Mouse (Mus musculus) neural tube, embryonic 12.5 days (tissue): Measurements from ENCODE around the gene Serinc3. TPM values are rescaled to one million over a fixed set of nuclear protein-coding genes. Genes with fewer than 3 reads are reported as not detected.
"Not testable (repeated sequence)": the region's sequence is repeated elsewhere in the genome, so short reads cannot be mapped to it uniquely, and the experiment has no call there.

ENCODE experiments used
- ATAC-seq: fragments of 200-750 bp; cut with Nextera tagmentation; 2 replicates; pipeline ENCODE4 v1.8.0; 2017; ENCODE audit warnings: low read depth, mild to moderate bottlenecking, moderate TSS enrichment, moderate library complexity; ENCODE audit not compliant: low FRiP score
- H3K27ac ChIP-seq: fragments of 300-500 bp; sonication (generic); 2 replicates; pipeline ENCODE4 v1.5.1; 2016
- H3K27me3 ChIP-seq: fragments of 300-500 bp; sonication (generic); replicated peaks from 2 replicates; pipeline ENCODE4 v1.6.1; 2016; ENCODE audit warnings: mild to moderate bottlenecking
- H3K36me3 ChIP-seq: fragments of 300-500 bp; sonication (generic); 2 replicates; pipeline ENCODE4 v1.6.1; 2016; ENCODE audit warnings: mild to moderate bottlenecking
- H3K4me1 ChIP-seq: fragments of 300-500 bp; sonication (generic); 2 replicates; pipeline ENCODE4 v1.6.1; 2016
- H3K4me2 ChIP-seq: fragments of 300-500 bp; sonication (generic); replicated peaks from 2 replicates; pipeline ENCODE4 v1.6.1; 2016; ENCODE audit warnings: mild to moderate bottlenecking
- H3K4me3 ChIP-seq: fragments of 300-500 bp; sonication (generic); 2 replicates; pipeline ENCODE4 v1.5.1; 2016
- H3K9ac ChIP-seq: fragments of 300-500 bp; sonication (generic); 2 replicates; pipeline ENCODE4 v1.6.1; 2016; ENCODE audit warnings: mild to moderate bottlenecking
- H3K9me3 ChIP-seq: fragments of 300-500 bp; sonication (generic); 2 replicates; pipeline ENCODE4 v1.6.1; 2016; ENCODE audit warnings: mild to moderate bottlenecking
- WGBS: fragments of 180-500 bp; shearing (Covaris S2); methylation state at CpG from one replicate; pipeline ENCODE4 v1.1.7; 2016; 5-methylcytosine and 5-hydroxymethylcytosine counted together
- polyA plus RNA-seq: library from polyadenylated mRNA; unstranded; fragments of >200 nt; fragmentation: Nextera tagmentation; extraction: Ambion mirVana; gene quantifications from 2 replicates; pipeline ENCODE4 v1.2.1, GENCODE M21; 2016

Serinc3 gene
- polyA plus RNA-seq, 1 experiment from 2014 or later, result 41.2 TPM

DNA sequence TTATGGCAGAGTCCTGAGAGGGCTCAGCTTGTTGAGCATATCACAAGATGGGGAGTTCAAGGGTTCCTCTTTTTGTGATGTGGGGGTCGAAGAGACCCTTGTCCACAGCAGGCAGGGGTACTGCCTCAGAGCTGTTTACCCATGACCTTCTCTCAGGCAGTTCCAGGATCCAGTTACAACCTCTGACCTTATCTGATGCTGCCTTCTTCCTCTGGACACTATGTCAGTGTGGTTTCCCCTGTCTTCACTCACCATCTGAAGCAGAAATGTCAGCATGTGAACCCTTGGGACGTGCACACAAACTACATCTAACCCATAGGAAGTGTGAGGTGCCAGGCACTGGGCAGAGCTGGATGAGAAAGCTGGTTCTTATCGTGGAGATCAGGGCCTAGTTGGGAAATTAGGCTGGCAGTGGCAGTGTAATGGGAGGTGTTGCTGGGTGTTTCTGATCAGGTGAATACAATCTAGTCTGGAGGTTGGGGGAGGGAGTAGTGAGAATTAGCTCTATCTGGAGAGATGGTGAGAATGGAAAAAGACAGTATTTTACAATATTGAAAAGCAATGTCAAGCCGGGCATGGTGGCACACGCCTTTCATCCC, 15.3 kb upstream of the Serinc3 start:
- no peak overlapping the region for H3K9ac ChIP-seq

DNA sequence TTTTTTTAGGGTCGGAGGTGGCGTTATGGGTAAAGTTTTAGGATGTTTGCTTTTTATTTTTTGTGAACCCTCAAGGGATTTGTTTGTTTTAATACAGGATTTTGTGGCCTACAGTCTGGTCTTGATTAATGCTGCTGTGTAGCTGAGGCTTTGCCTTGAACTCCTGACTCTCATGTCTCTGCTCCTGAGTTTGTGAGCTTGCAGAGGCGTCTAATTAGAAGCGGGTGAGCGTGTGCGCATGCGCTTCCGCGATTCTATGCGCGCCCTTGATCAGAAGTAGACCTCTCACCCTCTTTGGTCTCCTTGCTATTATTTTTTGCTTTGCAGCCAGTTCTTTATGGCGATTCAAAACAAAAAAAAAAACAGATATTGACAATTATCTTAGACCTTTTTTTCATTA, 14.5 kb upstream of the Serinc3 start:
- 85% methylated on average over 12 of the region's 12 CpGs for WGBS
- ATAC-seq, result no peak

More for the DNA sequence above, 15.3 kb upstream of the Serinc3 start:
- Histone ChIP-seq H3K36me3 (no peaks in the 10 kb centered on the region), H3K27me3 (no peaks in the 10 kb centered on the region), H3K4me3 (no peak overlapping the region), H3K27ac (no peak overlapping the region), H3K4me1 (peaks cover 17% of the 10 kb centered on the region), H3K9me3 (no peaks in the 10 kb centered on the region), H3K4me2 (no peak overlapping the region)
- WGBS, result 87% methylated on average over 5 of the region's 5 CpGs
- ATAC-seq, result no peak

DNA sequence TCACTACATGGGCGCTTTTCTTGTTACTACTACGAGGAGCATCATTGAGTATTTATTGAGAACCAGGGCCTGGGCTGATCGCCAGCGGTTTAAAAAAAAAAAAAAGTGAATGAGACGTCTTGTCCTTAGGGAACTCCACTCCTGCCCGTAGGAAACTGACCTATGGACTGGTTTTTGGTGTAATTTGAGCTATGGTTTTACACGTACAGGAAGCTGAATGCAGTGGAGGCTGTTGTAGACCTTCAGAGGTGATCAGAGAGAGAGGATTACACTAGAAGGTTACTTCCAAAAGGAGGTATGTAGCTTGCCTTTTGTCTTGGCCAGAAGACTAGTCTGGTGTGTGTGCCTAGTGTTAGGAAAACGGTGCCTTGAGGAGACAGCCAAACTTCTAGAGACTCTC, 14.0 kb upstream of the Serinc3 start:
- Histone ChIP-seq H3K4me3 (peak overlapping the region; percentile 82), H3K27me3 (no peaks in the 10 kb centered on the region), H3K9me3 (no peaks in the 10 kb centered on the region), H3K36me3 (no peaks in the 10 kb centered on the region), H3K9ac (peak overlapping the region; percentile 78; the same call in 1 of the 2 replicates), H3K4me1 (peaks cover 17% of the 10 kb centered on the region), H3K4me2 (peak overlapping the region; percentile 59), H3K27ac (no peak overlapping the region)
- no peak for ATAC-seq
- WGBS, result under 1% methylated on average over 8 of the region's 8 CpGs

More for the DNA sequence above, 14.5 kb upstream of the Serinc3 start:
- Histone ChIP-seq H3K4me1 (peaks cover 17% of the 10 kb centered on the region), H3K27me3 (no peaks in the 10 kb centered on the region), H3K9me3 (no peaks in the 10 kb centered on the region), H3K4me3 (peak overlapping the region; percentile 82; the same call in 1 of the 2 replicates), H3K36me3 (no peaks in the 10 kb centered on the region), H3K4me2 (peak overlapping the region; percentile 59), H3K27ac (no peak overlapping the region), H3K9ac (no peak overlapping the region)

DNA sequence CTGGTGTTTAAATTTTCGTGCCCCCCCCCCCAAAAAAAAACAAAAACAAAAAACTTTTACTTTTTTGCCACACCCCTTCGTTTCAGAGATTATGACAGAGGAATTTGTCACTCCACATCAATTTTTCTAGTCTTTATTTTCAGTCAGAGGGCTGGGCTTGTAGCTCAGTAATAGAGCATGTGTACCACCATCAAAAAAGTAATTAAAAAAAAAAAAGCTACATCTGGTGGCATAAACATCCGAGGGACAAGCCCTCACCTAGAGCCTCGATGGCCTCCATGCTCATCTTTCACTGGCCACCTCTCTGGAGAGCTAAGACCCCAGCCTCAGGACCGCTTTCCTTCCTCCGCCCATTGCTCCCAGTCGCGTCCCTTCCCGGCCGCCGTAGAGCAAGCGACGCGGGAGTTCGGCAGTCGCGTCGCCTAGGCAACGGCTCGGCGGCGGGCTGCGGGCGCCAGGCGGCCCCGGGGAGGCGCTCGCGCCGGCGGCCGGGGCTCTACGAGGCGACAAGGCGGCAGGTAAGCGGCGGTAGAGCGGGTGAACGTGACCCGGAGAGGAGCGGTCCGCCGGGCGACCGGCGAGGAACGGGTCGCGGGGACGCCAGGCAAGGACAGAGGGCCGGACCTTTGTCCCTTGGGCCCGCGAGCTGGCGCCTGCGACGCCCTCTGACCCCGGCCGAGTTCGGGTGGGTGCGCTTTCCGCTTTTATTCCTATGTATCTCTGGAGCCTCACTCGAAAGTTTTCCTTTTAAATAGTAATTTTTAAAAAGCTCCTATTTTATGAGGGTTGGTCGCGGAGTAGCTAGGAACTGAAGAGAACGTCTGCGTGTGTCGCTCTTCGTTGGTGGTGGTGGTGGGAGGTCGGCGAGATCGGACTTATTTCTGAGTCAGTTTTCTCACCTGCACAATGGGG, 13.3 kb upstream of the Serinc3 start, which contains the start of gene Pkig:
Gene Pkig (plus strand): TSS at position 412 of the 912 bp plus-strand sequence.
- H3K9me3 ChIP-seq, result no peaks in the 10 kb centered on the region
- peak; percentile 92 for ATAC-seq
- WGBS, result under 1% methylated on average over 71 of the region's 71 CpGs
- H3K4me2 ChIP-seq, result peak within 1 kb of the TSS; percentile 59
- peaks cover 17% of the 10 kb centered on the region for H3K4me1 ChIP-seq
- H3K9ac ChIP-seq, result peak within 1 kb of the TSS; percentile 78
- H3K27me3 ChIP-seq, result no peaks in the 10 kb centered on the region
- H3K4me3 ChIP-seq, result peak within 1 kb of the TSS; percentile 82
- H3K36me3 ChIP-seq, result no peaks in the 10 kb centered on the region
- no peak within 1 kb of the TSS for H3K27ac ChIP-seq

DNA sequence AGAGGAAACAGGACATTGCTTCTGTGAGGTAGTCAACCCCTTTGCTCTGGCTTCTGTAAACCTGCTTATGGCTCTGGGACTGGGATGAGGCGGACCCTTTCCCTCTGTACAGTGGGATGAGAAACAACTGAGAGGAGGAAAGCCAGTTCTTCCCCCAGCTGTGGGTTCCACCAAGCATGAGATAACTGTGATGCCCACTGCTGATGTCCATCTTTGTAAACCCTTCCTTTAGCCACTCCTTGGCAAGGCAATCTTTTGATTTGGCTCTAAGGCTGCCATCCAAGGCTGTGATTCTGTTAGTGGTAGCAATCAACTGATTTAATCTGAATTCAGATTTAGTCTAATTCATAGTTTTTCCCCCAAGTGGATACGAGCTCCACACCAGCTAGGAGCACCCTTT, 12.6 kb upstream of the Serinc3 start:
- no peak for ATAC-seq
- Histone ChIP-seq H3K4me3 (no peak overlapping the region), H3K27me3 (no peaks in the 10 kb centered on the region), H3K4me2 (no peak overlapping the region), H3K9ac (no peak overlapping the region), H3K27ac (no peak overlapping the region), H3K4me1 (peaks cover 17% of the 10 kb centered on the region), H3K36me3 (no peaks in the 10 kb centered on the region), H3K9me3 (no peaks in the 10 kb centered on the region)
- WGBS, result 92% methylated on average over 2 of the region's 2 CpGs

DNA sequence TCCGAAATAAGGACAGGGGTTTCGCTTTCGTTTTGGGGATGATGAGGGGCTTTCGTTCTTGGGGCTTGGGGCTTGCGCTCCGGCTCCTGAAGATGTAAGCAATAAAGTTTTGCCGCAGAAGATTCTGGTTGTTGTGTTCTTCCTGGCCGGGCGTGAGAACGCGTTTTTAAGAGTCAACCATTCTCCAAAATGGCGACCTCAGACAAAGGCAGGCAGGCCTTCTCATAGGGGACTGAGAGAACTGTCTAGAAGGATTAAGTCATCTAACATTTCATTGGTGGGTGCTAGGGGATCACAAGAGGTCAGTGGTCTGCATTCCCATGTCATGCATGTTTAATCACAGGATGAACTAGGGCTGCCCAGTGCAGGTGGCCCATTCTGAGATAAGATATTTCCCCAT, 10.8 kb upstream of the Serinc3 start:
- not testable (repeated sequence) for ATAC-seq, H3K9ac ChIP-seq, H3K36me3 ChIP-seq, H3K27me3 ChIP-seq, H3K4me3 ChIP-seq, H3K9me3 ChIP-seq, H3K4me2 ChIP-seq, H3K27ac ChIP-seq
- H3K4me1 ChIP-seq, result peaks cover 13% of the 10 kb centered on the region
- 96% methylated on average over 9 of the region's 12 CpGs for WGBS

DNA sequence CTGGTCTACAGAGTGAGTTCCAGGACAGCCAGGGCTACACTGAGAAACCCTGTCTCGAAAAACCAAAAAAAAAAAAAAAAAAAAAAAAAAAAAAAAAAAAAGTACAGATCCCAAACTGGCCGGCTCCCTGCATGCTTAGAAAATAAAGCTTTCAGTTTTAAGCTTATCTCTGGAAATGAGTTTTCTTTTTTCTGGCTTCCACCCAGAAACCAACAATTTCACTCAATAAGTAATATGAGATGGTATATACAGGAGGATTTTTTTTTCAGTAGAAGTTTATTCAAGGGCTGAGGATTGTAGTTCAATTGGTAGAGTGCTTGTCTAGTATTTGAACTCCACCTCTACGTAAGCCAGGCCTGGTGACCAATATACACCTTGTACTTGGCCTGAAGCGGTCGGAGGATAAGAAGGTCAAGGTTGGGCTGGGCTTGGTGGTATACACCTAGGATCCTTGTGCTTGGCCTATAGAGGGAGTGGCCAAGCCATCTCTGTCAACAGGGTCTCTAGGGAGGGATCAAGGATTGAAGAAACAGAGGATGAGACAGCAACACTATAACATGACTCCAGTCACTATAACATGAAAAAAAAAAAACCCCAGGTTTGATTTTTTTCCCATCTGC, 1.6 kb upstream of the Serinc3 start:
- H3K27ac ChIP-seq, result no peak overlapping the region
- no peaks in the 10 kb centered on the region for H3K27me3 ChIP-seq
- no peak overlapping the region for H3K9ac ChIP-seq
- H3K4me3 ChIP-seq, result no peak overlapping the region
- no peak overlapping the region for H3K4me2 ChIP-seq
- no peak for ATAC-seq
- H3K9me3 ChIP-seq, result 0 out of 2 replicates have a peak, but pooled peaks cover 8% of the 10 kb centered on the region
- no peaks in the 10 kb centered on the region for H3K36me3 ChIP-seq
- H3K4me1 ChIP-seq, result peaks cover 18% of the 10 kb centered on the region
- WGBS, result 91% methylated on average over 5 of the region's 5 CpGs

DNA sequence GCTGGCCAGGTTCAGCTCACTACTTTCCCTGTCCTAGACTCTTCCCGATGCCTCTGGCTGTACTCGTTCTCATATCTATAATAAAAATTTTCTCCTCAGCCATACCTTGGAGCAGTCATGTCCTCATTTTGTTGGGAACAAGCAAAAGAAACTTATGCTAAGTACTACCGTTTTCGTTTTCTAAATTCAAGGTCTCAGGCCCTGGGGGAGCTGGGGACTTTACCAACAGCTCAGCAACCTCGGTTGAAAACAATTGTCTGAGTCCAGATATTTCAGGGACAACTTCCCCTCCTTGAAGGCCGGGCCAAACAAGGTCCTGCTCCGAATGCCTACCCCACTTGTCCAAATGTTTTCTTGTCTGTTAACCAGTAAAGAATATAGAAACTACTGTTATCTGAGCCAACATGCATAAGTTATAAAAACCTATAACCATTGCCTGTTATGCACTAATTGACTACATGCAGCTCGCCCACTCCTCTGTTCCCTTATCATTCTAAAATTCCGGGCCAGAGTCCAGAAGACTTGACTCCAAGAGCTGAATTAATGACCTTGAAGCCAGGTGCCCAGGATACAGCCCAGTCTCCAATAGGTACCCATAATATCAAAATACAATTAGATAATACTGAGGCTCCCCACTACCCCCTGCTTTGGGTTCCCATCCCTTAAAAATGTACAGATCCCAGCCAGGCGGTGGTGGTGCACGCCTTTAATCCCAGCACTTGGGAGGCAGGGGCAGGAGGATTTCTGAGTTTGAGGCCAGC, 949 bp upstream of the Serinc3 start:
- no peak overlapping the region for H3K27ac ChIP-seq
- ATAC-seq, result no peak
- H3K4me3 ChIP-seq, result no peak overlapping the region
- no peak overlapping the region for H3K4me2 ChIP-seq
- no peaks in the 10 kb centered on the region for H3K36me3 ChIP-seq
- no peak overlapping the region for H3K9ac ChIP-seq
- 0 out of 2 replicates have a peak, but pooled peaks cover 8% of the 10 kb centered on the region for H3K9me3 ChIP-seq
- H3K4me1 ChIP-seq, result peaks cover 18% of the 10 kb centered on the region
- no peaks in the 10 kb centered on the region for H3K27me3 ChIP-seq
- WGBS, result 84% methylated on average over 11 of the region's 11 CpGs

DNA sequence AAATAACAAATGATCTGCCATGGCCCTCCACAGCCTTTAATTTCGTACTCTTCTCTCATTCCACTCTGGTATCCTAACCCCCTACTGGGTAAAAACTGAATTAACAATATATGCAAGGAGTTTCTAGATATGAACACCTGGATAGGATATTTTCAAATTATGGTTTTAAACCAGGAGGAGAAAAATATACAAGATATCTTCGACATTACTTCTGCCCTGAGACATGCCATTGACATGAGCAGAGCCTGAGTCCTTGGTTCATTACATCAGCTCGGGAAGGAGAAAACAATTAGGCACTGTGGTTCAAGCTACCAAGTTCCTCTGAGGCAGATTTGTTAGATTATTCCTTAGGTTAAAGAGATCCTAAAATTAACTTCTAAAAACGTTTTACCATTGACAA, 884 bp downstream of the Serinc3 start:
- 11% methylated on average over 4 of the region's 4 CpGs for WGBS
- Histone ChIP-seq H3K36me3 (no peaks in the 10 kb centered on the region), H3K4me1 (peaks cover 18% of the 10 kb centered on the region), H3K27ac (no peak overlapping the region), H3K27me3 (no peaks in the 10 kb centered on the region), H3K9ac (peak overlapping the region; percentile 94), H3K4me3 (peak overlapping the region; percentile 84), H3K4me2 (peak overlapping the region; percentile 59), H3K9me3 (no peaks in the 10 kb centered on the region)
- ATAC-seq, result no peak

DNA sequence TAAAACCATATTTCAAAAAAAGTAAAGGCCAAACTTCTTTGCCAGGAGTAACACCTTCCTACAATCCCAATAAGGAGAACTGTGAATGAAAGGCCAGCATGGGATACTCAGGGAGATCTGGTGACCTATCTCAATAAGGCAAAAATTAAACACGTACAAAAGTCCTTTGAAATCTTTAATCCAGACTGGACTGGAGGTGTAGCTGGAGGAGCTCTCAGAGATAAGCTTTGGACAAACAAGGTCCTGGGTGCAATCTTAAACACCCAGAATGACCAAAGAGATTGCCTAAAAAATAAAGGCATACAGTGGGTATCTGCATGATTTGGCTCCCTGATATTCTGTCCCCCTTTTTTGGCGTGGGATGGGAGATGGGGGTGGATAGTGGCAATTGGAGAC, 1.4 kb downstream of the Serinc3 start:
- H3K36me3 ChIP-seq, result 0 out of 2 replicates have a peak, but pooled peaks cover 2% of the 10 kb centered on the region
- H3K4me1 ChIP-seq, result peaks cover 18% of the 10 kb centered on the region
- H3K4me2 ChIP-seq, result peak overlapping the region; percentile 59
- H3K27ac ChIP-seq, result no peak overlapping the region
- peak overlapping the region; percentile 94 for H3K9ac ChIP-seq
- ATAC-seq, result no peak
- H3K9me3 ChIP-seq, result no peaks in the 10 kb centered on the region
- WGBS, result 77% methylated on average over 2 of the region's 2 CpGs
- no peaks in the 10 kb centered on the region for H3K27me3 ChIP-seq
- H3K4me3 ChIP-seq, result peak overlapping the region; percentile 84; the same call in 1 of the 2 replicates

DNA sequence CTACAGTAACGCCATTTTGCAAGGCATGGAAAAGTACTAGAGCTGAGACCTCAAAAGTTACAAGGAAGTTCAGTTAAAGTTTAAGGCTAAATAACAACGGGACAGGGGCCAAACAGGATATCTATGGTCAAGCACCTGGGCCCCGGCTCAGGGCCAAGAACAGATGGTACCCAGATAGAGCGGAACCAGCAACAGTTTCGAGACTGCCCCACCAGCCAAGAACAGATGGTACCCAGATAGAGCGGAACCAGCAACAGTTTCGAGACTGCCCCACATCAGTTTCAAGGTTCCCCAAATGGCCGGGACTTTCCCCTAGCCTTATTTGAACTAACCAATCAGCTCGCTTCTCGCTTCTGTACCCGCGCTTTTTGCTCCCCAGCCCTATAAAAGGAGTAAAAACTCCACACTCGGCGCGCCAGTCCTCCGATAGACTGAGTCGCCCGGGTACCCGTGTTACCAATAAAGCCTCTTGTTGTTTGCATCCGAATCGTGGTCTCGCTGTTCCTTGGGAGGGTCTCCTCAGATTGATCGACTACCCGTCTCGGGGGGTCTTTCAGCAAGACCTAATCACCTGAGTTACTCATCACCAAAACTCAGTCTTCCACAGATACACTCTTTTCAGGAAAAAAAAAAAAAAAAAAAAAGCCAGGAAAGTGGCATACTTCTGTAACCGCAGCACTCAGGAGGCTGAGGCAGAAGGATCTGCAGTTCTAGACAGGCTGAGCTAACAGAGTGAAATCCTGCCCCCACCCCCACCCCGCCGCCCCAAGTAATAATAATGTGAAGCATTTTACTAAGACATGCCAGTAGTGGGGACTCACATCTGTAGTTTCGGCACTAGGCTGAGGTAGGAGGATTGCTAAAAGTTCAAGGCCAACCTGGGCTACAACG, 2.0 kb downstream of the Serinc3 start:
- Histone ChIP-seq H3K4me1 (peaks cover 18% of the 10 kb centered on the region), H3K27ac (no peak overlapping the region), H3K27me3 (no peaks in the 10 kb centered on the region), H3K9me3 (no peaks in the 10 kb centered on the region), H3K4me3 (peak overlapping the region; percentile 84; the same call in 1 of the 2 replicates), H3K9ac (no peak overlapping the region), H3K36me3 (0 out of 2 replicates have a peak, but pooled peaks cover 3% of the 10 kb centered on the region), H3K4me2 (peak overlapping the region; percentile 59)
- WGBS, result 90% methylated on average over 30 of the region's 30 CpGs
- ATAC-seq, result no peak
